In the genomic region with DNA sequence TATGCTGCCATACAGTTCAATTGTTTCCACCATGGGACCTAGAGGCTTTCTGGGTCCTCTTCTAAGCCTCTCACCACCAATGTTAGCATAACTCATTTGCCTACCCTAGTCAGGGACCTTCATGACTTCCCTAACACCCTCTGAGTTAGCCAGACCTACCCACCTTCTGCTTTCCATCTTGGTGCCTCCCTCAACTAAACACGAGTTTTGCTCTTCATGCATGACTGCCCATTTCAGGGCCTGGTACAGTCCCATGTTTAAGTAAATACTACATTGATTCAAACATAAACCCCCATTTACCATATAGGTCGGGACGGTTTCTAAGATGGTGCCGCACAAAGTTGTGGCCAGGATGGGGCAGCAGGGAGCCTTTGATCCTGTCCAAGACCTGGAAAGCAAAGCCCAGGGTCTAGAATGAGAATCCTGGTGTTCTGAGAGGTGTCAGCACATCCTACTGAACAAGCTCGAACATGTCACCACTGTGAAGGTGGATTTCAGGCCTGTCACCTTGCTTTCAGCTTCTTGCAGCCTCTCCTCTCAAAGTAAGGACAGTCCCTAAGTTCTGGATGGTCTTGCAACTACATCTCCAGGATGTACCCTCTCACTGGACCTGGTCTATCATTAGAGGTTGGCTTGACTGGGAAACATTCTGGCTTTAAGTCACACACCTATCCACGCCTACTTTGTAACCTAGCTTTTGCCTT, we compare ENCODE assay signal across 10 mouse cellular contexts. TPM values are rescaled to one million over a fixed set of nuclear protein-coding genes. Genes with fewer than 3 reads are reported as not detected.
DNase-seq lines count a peak whose midpoint lies in the region; ATAC-seq and TF ChIP-seq lines count a peak whose summit lies in the region.
"Had no signal": no experiment of that assay in that cellular context is flagged by ENCODE, and none has a peak within 500 bp of the region (broad histone marks: within the 10 kb centered on the region; RNA-seq: fewer than 3 reads in every experiment).

No protein-coding gene starts in this region.

- H3K27ac ChIP-seq in layer of hippocampus, adult 2 months = peak overlapping the region; percentile 90; the same call in 1 of the 2 replicates
- H3K27ac ChIP-seq in embryonic facial prominence, embryonic 10.5 days (replicated peaks) = 0 out of 2 replicates have a peak overlapping the region, but pooled peaks have one; percentile 88
- no peak overlapping the region for H3K27ac ChIP-seq in hindbrain, postnatal 0 days
- no peak overlapping the region for H3K27ac ChIP-seq in midbrain, postnatal 0 days (ENCODE audit: low read depth, low read length)

- peak overlapping the region; percentile 81; the same call in 1 of the 2 replicates for H3K4me2 ChIP-seq in hindbrain, postnatal 0 days (ENCODE audit: low read depth, low read length)
- peak overlapping the region; percentile 89; the same call in 1 of the 2 replicates for H3K4me2 ChIP-seq in midbrain, postnatal 0 days (ENCODE audit: low read depth, low read length, poor library complexity, severe bottlenecking)

- no peak for DNase-seq in layer of hippocampus, adult 2 months (ENCODE audit: low spot score in 2 of 2)
- no peak for DNase-seq in layer of hippocampus, postnatal 25 days (ENCODE audit: extremely low spot score in 1 of 2, low spot score in 1 of 2)
- DNase-seq in embryonic facial prominence, embryonic 10.5 days (ENCODE audit: low spot score) = no peak
- no peak for DNase-seq in hindbrain, postnatal 0 days (ENCODE audit: low spot score)
- no peak for DNase-seq in midbrain, postnatal 0 days (ENCODE audit: low spot score)
- no peak for DNase-seq in cerebellum, postnatal 4 days (ENCODE audit: low spot score in 2 of 2)
- DNase-seq in right cerebral cortex, postnatal 14 days = no peak
- no peak for DNase-seq in testis, postnatal 14 days (ENCODE audit: low spot score)
- DNase-seq: kidney, adult 9 months; lung, postnatal 36 days had no signal

- no peaks in the 10 kb centered on the region for H3K27me3 ChIP-seq in embryonic facial prominence, embryonic 10.5 days (replicated peaks; ENCODE audit: low read depth, poor library complexity, severe bottlenecking)
- no peaks in the 10 kb centered on the region for H3K27me3 ChIP-seq in hindbrain, postnatal 0 days (ENCODE audit: insufficient read depth, low read length)
- H3K27me3 ChIP-seq in midbrain, postnatal 0 days (ENCODE audit: insufficient read depth, low read length) = no peaks in the 10 kb centered on the region

- no peak overlapping the region; the same call in 1 of the 2 replicates for H3K4me3 ChIP-seq in layer of hippocampus, adult 2 months
- H3K4me3 ChIP-seq in embryonic facial prominence, embryonic 10.5 days = peak overlapping the region; percentile 91
- no peak overlapping the region for H3K4me3 ChIP-seq in hindbrain, postnatal 0 days (ENCODE audit: low read length)
- H3K4me3 ChIP-seq in midbrain, postnatal 0 days (ENCODE audit: low read depth, low read length) = no peak overlapping the region

- TF ChIP-seq CTCF in layer of hippocampus, adult 2 months (conservative IDR thresholded peaks at IDR 0.05) = no peak
- TF ChIP-seq CTCF in hindbrain, postnatal 0 days (IDR thresholded peaks at IDR 0.05; ENCODE audit: low read depth) = no peak
- TF ChIP-seq CTCF in midbrain, postnatal 0 days (IDR thresholded peaks at IDR 0.05) = no peak

- H3K4me1 ChIP-seq in embryonic facial prominence, embryonic 10.5 days = peaks cover 29% of the 10 kb centered on the region
- peaks cover 5% of the 10 kb centered on the region; the same call in 1 of the 2 replicates for H3K4me1 ChIP-seq in hindbrain, postnatal 0 days (ENCODE audit: insufficient read depth, low read length)
- H3K4me1 ChIP-seq in midbrain, postnatal 0 days (ENCODE audit: insufficient read depth, low read length) = peaks cover 8% of the 10 kb centered on the region

- no peak for ATAC-seq in hindbrain, postnatal 0 days
- no peak for ATAC-seq in midbrain, postnatal 0 days (ENCODE audit: low FRiP score)

- peaks cover 69% of the 10 kb centered on the region for H3K36me3 ChIP-seq in embryonic facial prominence, embryonic 10.5 days (replicated peaks)
- peaks cover 39% of the 10 kb centered on the region for H3K36me3 ChIP-seq in hindbrain, postnatal 0 days (ENCODE audit: insufficient read depth, low read length)
- H3K36me3 ChIP-seq in midbrain, postnatal 0 days (ENCODE audit: insufficient read depth, low read length) = peaks cover 31% of the 10 kb centered on the region

- no peaks in the 10 kb centered on the region for H3K9me3 ChIP-seq in embryonic facial prominence, embryonic 10.5 days
- no peaks in the 10 kb centered on the region for H3K9me3 ChIP-seq in hindbrain, postnatal 0 days (ENCODE audit: low read length)
- H3K9me3 ChIP-seq in midbrain, postnatal 0 days (ENCODE audit: low read length) = no peaks in the 10 kb centered on the region

- no peak overlapping the region for H3K9ac ChIP-seq in hindbrain, postnatal 0 days (replicated peaks; ENCODE audit: low read length)
- H3K9ac ChIP-seq in midbrain, postnatal 0 days (replicated peaks; ENCODE audit: low read length, poor library complexity, severe bottlenecking) = no peak overlapping the region

- 87% methylated on average over 6 of the region's 6 CpGs for WGBS in embryonic facial prominence, embryonic 10.5 days
- WGBS in hindbrain, postnatal 0 days = 81% methylated on average over 6 of the region's 6 CpGs
- 81% methylated on average over 6 of the region's 6 CpGs for WGBS in midbrain, postnatal 0 days

RNA-seq across cellular contexts. Expression of gene Timm29, which starts 1.2 kb away (rescaled TPM):
- total RNA-seq in layer of hippocampus, adult 2 months (2021) = 10 to 100 TPM; 58.3 to 62.0 TPM
- 10 to 100 TPM; 50.3 to 57.5 TPM for total RNA-seq in layer of hippocampus, postnatal 25 days (2021)
- 32.0 and 32.7 TPM in 2 replicates for polyA plus RNA-seq in embryonic facial prominence, embryonic 10.5 days (2016; fragmentation: Nextera tagmentation; extraction: Ambion mirVana)
- 63.3 and 66.8 TPM in 2 replicates for total RNA-seq in hindbrain, postnatal 0 days (2014; rRNA removed)
- 49.4 and 51.5 TPM in 2 replicates for polyA plus RNA-seq in hindbrain, postnatal 0 days (2015; fragmentation: Nextera tagmentation; extraction: Ambion mirVana)
- 74.6 and 85.9 TPM in 2 replicates for total RNA-seq in midbrain, postnatal 0 days (2014; rRNA removed)
- 61.8 and 62.1 TPM in 2 replicates for polyA plus RNA-seq in midbrain, postnatal 0 days (2015; fragmentation: Nextera tagmentation; extraction: Ambion mirVana)

RNA-seq across cellular contexts. Expression of gene Yipf2, which starts 1.3 kb away (rescaled TPM):
- total RNA-seq in layer of hippocampus, adult 2 months (2021) = 10 to 100 TPM; 18.6 to 19.8 TPM
- total RNA-seq in layer of hippocampus, postnatal 25 days (2021) = 10 to 100 TPM; 17.5 to 18.3 TPM
- polyA plus RNA-seq in embryonic facial prominence, embryonic 10.5 days (2016; fragmentation: Nextera tagmentation; extraction: Ambion mirVana) = 19.0 and 21.2 TPM in 2 replicates
- 18.6 and 25.5 TPM in 2 replicates for total RNA-seq in hindbrain, postnatal 0 days (2014; rRNA removed)
- polyA plus RNA-seq in hindbrain, postnatal 0 days (2015; fragmentation: Nextera tagmentation; extraction: Ambion mirVana) = 18.4 and 19.3 TPM in 2 replicates
- total RNA-seq in midbrain, postnatal 0 days (2014; rRNA removed) = 19.1 and 21.7 TPM in 2 replicates
- 17.0 and 19.5 TPM in 2 replicates for polyA plus RNA-seq in midbrain, postnatal 0 days (2015; fragmentation: Nextera tagmentation; extraction: Ambion mirVana)

RNA-seq across cellular contexts. Expression of gene Smarca4, which starts 24.7 kb away (rescaled TPM):
- total RNA-seq in layer of hippocampus, adult 2 months (2021) = 100 to 1,000 TPM; 114 to 115 TPM
- 100 to 1,000 TPM; 115 to 122 TPM for total RNA-seq in layer of hippocampus, postnatal 25 days (2021)
- 157 and 165 TPM in 2 replicates for polyA plus RNA-seq in embryonic facial prominence, embryonic 10.5 days (2016; fragmentation: Nextera tagmentation; extraction: Ambion mirVana)
- 171 and 177 TPM in 2 replicates for total RNA-seq in hindbrain, postnatal 0 days (2014; rRNA removed)
- polyA plus RNA-seq in hindbrain, postnatal 0 days (2015; fragmentation: Nextera tagmentation; extraction: Ambion mirVana) = 71.5 and 80.6 TPM in 2 replicates
- total RNA-seq in midbrain, postnatal 0 days (2014; rRNA removed) = 173 and 195 TPM in 2 replicates
- 80.8 and 84.9 TPM in 2 replicates for polyA plus RNA-seq in midbrain, postnatal 0 days (2015; fragmentation: Nextera tagmentation; extraction: Ambion mirVana)

RNA-seq across cellular contexts. Expression of gene Carm1, which starts 44.6 kb away (rescaled TPM):
- total RNA-seq in layer of hippocampus, adult 2 months (2021) = 10 to 100 TPM; 75.9 to 85.6 TPM
- 10 to 100 TPM; 70.0 to 78.1 TPM for total RNA-seq in layer of hippocampus, postnatal 25 days (2021)
- 73.1 and 84.1 TPM in 2 replicates for polyA plus RNA-seq in embryonic facial prominence, embryonic 10.5 days (2016; fragmentation: Nextera tagmentation; extraction: Ambion mirVana)
- 84.9 and 92.7 TPM in 2 replicates for total RNA-seq in hindbrain, postnatal 0 days (2014; rRNA removed)
- polyA plus RNA-seq in hindbrain, postnatal 0 days (2015; fragmentation: Nextera tagmentation; extraction: Ambion mirVana) = 20.6 and 25.0 TPM in 2 replicates
- total RNA-seq in midbrain, postnatal 0 days (2014; rRNA removed) = 85.3 and 97.4 TPM in 2 replicates
- polyA plus RNA-seq in midbrain, postnatal 0 days (2015; fragmentation: Nextera tagmentation; extraction: Ambion mirVana) = 23.0 and 27.3 TPM in 2 replicates

Comparison
In these comparisons a context has a peak if more than half of its experiments do, and no peak if none do; other contexts are left out.
1. H3K27ac ChIP-seq: peak in layer of hippocampus, adult 2 months (single experiment) and embryonic facial prominence, embryonic 10.5 days (single experiment); none in hindbrain, postnatal 0 days (single experiment) and midbrain, postnatal 0 days (single experiment).